ENCODE assay signal across 11 mouse cellular contexts in the genomic region with DNA sequence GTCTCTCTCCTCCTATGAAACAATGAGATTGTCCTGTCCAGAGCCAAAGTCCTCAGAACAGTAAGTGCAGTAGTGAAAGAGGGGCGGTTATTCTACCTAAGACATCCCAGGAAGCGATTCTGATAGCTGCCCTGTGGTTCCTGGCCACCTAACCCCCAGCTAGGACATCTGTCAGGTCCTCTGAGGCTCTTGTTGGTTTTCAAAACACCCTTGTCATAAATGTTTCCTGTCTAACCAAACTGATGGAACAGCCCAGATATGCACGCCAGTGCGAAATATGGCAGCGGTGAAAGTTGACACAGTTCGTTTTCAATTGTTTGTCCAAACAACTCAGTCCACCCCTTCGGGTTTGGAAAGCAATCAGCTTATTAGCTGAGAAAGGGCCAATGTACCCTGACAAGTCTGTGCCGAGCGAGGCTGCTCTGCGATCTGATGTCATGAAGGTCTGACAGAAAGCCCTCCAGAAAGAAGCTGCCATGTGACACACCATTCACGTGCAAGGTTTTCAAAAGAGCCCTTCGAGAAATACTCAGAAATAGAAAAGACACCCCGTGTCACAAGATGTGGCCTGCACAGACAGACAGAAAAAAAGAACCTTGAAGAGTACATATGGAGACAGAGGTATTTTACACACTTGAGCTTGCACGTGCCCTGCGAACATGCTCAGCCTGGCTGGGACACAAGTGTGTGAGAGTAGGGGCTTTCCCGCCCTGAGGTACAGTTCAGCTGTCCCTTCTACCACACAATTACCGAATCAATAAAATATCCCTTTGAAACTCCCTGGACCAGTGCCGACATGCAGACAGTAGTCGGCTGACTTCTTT.
A peak's percentile ranks its signal among the peaks of the same experiment; 100 is the strongest.
DNase-seq lines count a peak whose midpoint lies in the region; ATAC-seq and TF ChIP-seq lines count a peak whose summit lies in the region.
"Had no signal": no experiment of that assay in that cellular context is flagged by ENCODE, and none has a peak within 500 bp of the region (broad histone marks: within the 10 kb centered on the region; RNA-seq: fewer than 3 reads in every experiment).

No protein-coding gene starts in this region.

- peak; percentile 58; the same call in 1 of the 2 replicates for TF ChIP-seq EP300 in lung, postnatal 0 days (IDR thresholded peaks at IDR 0.05)

- no peak for TF ChIP-seq CTCF in kidney, adult 2 months (conservative IDR thresholded peaks at IDR 0.05; ENCODE audit: insufficient read depth, insufficient read length, low read depth, low read length)
- TF ChIP-seq CTCF in lung, postnatal 0 days (IDR thresholded peaks at IDR 0.05), result no peak

- H3K4me2 ChIP-seq in embryonic facial prominence, embryonic 12.5 days (replicated peaks), result no peak overlapping the region
- H3K4me2 ChIP-seq in lung, postnatal 0 days (replicated peaks; ENCODE audit: low read depth, low read length), result peak overlapping the region; percentile 5; the same call in 1 of the 2 replicates

- no peak overlapping the region for H3K9ac ChIP-seq in embryonic facial prominence, embryonic 12.5 days
- no peak overlapping the region for H3K9ac ChIP-seq in lung, postnatal 0 days (replicated peaks; ENCODE audit: low read depth)

- H3K36me3 ChIP-seq in kidney, adult 2 months (ENCODE audit: control insufficient read depth, insufficient read depth, low read length), result no peaks in the 10 kb centered on the region
- H3K36me3 ChIP-seq in embryonic facial prominence, embryonic 12.5 days, result no peaks in the 10 kb centered on the region; the same call in 1 of the 2 replicates
- H3K36me3 ChIP-seq in lung, postnatal 0 days (ENCODE audit: insufficient read depth, low read length), result no peaks in the 10 kb centered on the region

- H3K27me3 ChIP-seq in kidney, adult 2 months (replicated peaks; ENCODE audit: control insufficient read depth, insufficient read depth, low read length), result no peaks in the 10 kb centered on the region
- no peaks in the 10 kb centered on the region for H3K27me3 ChIP-seq in embryonic facial prominence, embryonic 12.5 days
- no peaks in the 10 kb centered on the region for H3K27me3 ChIP-seq in lung, postnatal 0 days (replicated peaks; ENCODE audit: insufficient read depth, low read length)

- no peak overlapping the region for H3K4me3 ChIP-seq in kidney, adult 2 months (ENCODE audit: insufficient read depth, low read depth, low read length)
- H3K4me3 ChIP-seq in embryonic facial prominence, embryonic 12.5 days, result no peak overlapping the region
- no peak overlapping the region for H3K4me3 ChIP-seq in lung, postnatal 0 days (ENCODE audit: low read depth, low read length)
- H3K4me3 ChIP-seq: forebrain, embryonic 10.5 days; layer of hippocampus, adult 2 months had no signal

- WGBS in kidney, adult 2 months, result 56% methylated on average over 19 of the region's 19 CpGs
- 68% methylated on average over 19 of the region's 19 CpGs for WGBS in embryonic facial prominence, embryonic 12.5 days
- WGBS in lung, postnatal 0 days, result 23% methylated on average over 19 of the region's 19 CpGs

- H3K9me3 ChIP-seq in embryonic facial prominence, embryonic 12.5 days, result no peaks in the 10 kb centered on the region
- H3K9me3 ChIP-seq in lung, postnatal 0 days (ENCODE audit: low read length), result no peaks in the 10 kb centered on the region
- H3K9me3 ChIP-seq: forebrain, embryonic 10.5 days had no signal

- H3K27ac ChIP-seq in kidney, adult 2 months (ENCODE audit: insufficient read depth, low read depth, low read length), result no peak overlapping the region
- no peak overlapping the region for H3K27ac ChIP-seq in embryonic facial prominence, embryonic 12.5 days
- no peak overlapping the region; the same call in 1 of the 2 replicates for H3K27ac ChIP-seq in lung, postnatal 0 days (ENCODE audit: low read length)

- TF ChIP-seq POLR2A in kidney, adult 2 months (IDR thresholded peaks at IDR 0.05; ENCODE audit: low read depth, low read length), result no peak

- 0 out of 2 replicates have a peak, but pooled peaks have one; percentile 56 for ATAC-seq in embryonic facial prominence, embryonic 12.5 days (ENCODE audit: insufficient number of reproducible peaks, insufficient read depth, low FRiP score, low TSS enrichment)
- peak; percentile 37 for ATAC-seq in lung, postnatal 0 days

- no peaks in the 10 kb centered on the region for H3K4me1 ChIP-seq in kidney, adult 2 months (ENCODE audit: control insufficient read depth, insufficient read depth, low read length)
- peaks cover 25% of the 10 kb centered on the region for H3K4me1 ChIP-seq in embryonic facial prominence, embryonic 12.5 days
- H3K4me1 ChIP-seq in lung, postnatal 0 days (ENCODE audit: insufficient read depth, low read depth, low read length), result peaks cover 30% of the 10 kb centered on the region

- DNase-seq in kidney, adult 2 months, result peak; percentile 59
- DNase-seq in kidney, adult 18-20 months, result no peak
- peak; percentile 67 for DNase-seq in CD4-positive helper T cell, adult 2 months (ENCODE audit: low read depth, low spot score)
- DNase-seq in lung, postnatal 0 days (ENCODE audit: low spot score), result peak; percentile 45
- DNase-seq in left cerebral cortex, adult 18-20 months (ENCODE audit: low spot score in 2 of 2), result no peak
- DNase-seq in frontal cortex, postnatal 14 days (ENCODE audit: low spot score in 2 of 2), result no peak
- no peak for DNase-seq in embryo, embryonic 10.5 days (ENCODE audit: low spot score)
- DNase-seq: midbrain, embryonic 14.5 days had no signal

Comparison
In these comparisons a context has a peak if more than half of its experiments do, and no peak if none do; other contexts are left out.
1. DNase-seq: peak in kidney, adult 2 months (single experiment), CD4-positive helper T cell, adult 2 months (single experiment) and lung, postnatal 0 days (single experiment); none in kidney, adult 18-20 months (single experiment), left cerebral cortex, adult 18-20 months (0 of 2), frontal cortex, postnatal 14 days (0 of 2) and embryo, embryonic 10.5 days (single experiment).